Mouse (Mus musculus) hindbrain, embryonic 16.5 days (tissue): ENCODE data around the gene Cdh12. TPM values are rescaled to one million over a fixed set of nuclear protein-coding genes. Genes with fewer than 3 reads are reported as not detected.

Experiments
- ATAC-seq: fragments of 200-750 bp; cut with Nextera tagmentation; 2 replicates; pipeline ENCODE4 v1.8.0; 2017; ENCODE audit warnings: moderate TSS enrichment, moderate library complexity
- H3K27ac ChIP-seq: fragments of 300-500 bp; sonication (generic); 2 replicates; pipeline ENCODE4 v1.5.1; 2014; ENCODE audit warnings: low read depth, mild to moderate bottlenecking, control low read depth, low read length, moderate library complexity
- H3K27me3 ChIP-seq: fragments of 300-500 bp; sonication (generic); replicated peaks from 2 replicates; pipeline ENCODE4 v1.6.1; 2014; ENCODE audit warnings: low read length; ENCODE audit not compliant: control insufficient read depth, insufficient read depth
- H3K36me3 ChIP-seq: fragments of 300-500 bp; sonication (generic); 2 replicates; pipeline ENCODE4 v1.6.1; 2014; ENCODE audit warnings: mild to moderate bottlenecking, low read length, moderate library complexity, mixed read lengths; ENCODE audit not compliant: control insufficient read depth, insufficient read depth
- H3K4me1 ChIP-seq: fragments of 300-500 bp; sonication (generic); 2 replicates; pipeline ENCODE4 v1.6.1; 2014; ENCODE audit warnings: low read depth, low read length; ENCODE audit not compliant: control insufficient read depth, insufficient read depth
- H3K4me2 ChIP-seq: fragments of 300-500 bp; sonication (generic); 2 replicates; pipeline ENCODE4 v1.6.1; 2014; ENCODE audit warnings: mild to moderate bottlenecking, low read length, control low read depth, moderate library complexity
- H3K4me3 ChIP-seq: fragments of 300-500 bp; sonication (generic); 2 replicates; pipeline ENCODE4 v1.5.1; 2014; ENCODE audit warnings: mild to moderate bottlenecking, low read length, control low read depth, moderate library complexity
- H3K9ac ChIP-seq: fragments of 300-500 bp; sonication (generic); 2 replicates; pipeline ENCODE4 v1.6.1; 2014; ENCODE audit warnings: low read depth, mild to moderate bottlenecking, control low read depth, low read length, moderate library complexity
- H3K9me3 ChIP-seq: fragments of 300-500 bp; sonication (generic); 2 replicates; pipeline ENCODE4 v1.6.1; 2014; ENCODE audit warnings: mild to moderate bottlenecking, low read length, moderate library complexity; ENCODE audit not compliant: control insufficient read depth
- WGBS: fragments of 180-500 bp; shearing (Covaris S2); extraction: QIAGEN DNeasy Blood & Tissue Kit; methylation state at CpG from one replicate; pipeline ENCODE4 v1.1.7; 2014; 5-methylcytosine and 5-hydroxymethylcytosine counted together
- polyA plus RNA-seq: library from polyadenylated mRNA; unstranded; fragments of >200 nt; fragmentation: Nextera tagmentation; extraction: Ambion mirVana; gene quantifications from 2 replicates; pipeline ENCODE4 v1.2.1, GENCODE M21; 2015

The Cdh12 gene
- polyA plus RNA-seq, 1 experiment from 2014 or later: 11.0 TPM

- WGBS: 87% methylated on average over 4 of the region's 4 CpGs
- H3K36me3 ChIP-seq: no peaks in the 10 kb centered on the region
- no peaks in the 10 kb centered on the region for H3K9me3 ChIP-seq
- no peak for ATAC-seq
- H3K4me2 ChIP-seq: no peak overlapping the region
- no peak overlapping the region for H3K4me3 ChIP-seq
- H3K27me3 ChIP-seq: no peaks in the 10 kb centered on the region
- no peaks in the 10 kb centered on the region for H3K4me1 ChIP-seq
- no peak overlapping the region for H3K27ac ChIP-seq
- H3K9ac ChIP-seq: no peak overlapping the region
These were observed 988.3 kb downstream of the Cdh12 start for GRCm38 (mm10) chr15:21437347-21437746.

- Histone ChIP-seq H3K36me3 (no peaks in the 10 kb centered on the region), H3K4me3 (no peak overlapping the region), H3K4me2 (no peak overlapping the region), H3K27ac (no peak overlapping the region), H3K4me1 (no peaks in the 10 kb centered on the region), H3K9me3 (no peaks in the 10 kb centered on the region), H3K9ac (no peak overlapping the region), H3K27me3 (no peaks in the 10 kb centered on the region)
- ATAC-seq: no peak
These were observed 988.9 kb downstream of the Cdh12 start for GRCm38 (mm10) chr15:21437924-21438323.

- no peak overlapping the region for H3K9ac ChIP-seq
- no peaks in the 10 kb centered on the region for H3K4me1 ChIP-seq
- H3K36me3 ChIP-seq: no peaks in the 10 kb centered on the region
- H3K4me2 ChIP-seq: no peak overlapping the region
- no peaks in the 10 kb centered on the region for H3K27me3 ChIP-seq
- H3K9me3 ChIP-seq: no peaks in the 10 kb centered on the region
- no peak for ATAC-seq
- no peak overlapping the region for H3K4me3 ChIP-seq
- no peak overlapping the region for H3K27ac ChIP-seq
- 87% methylated on average over 2 of the region's 2 CpGs for WGBS
These were observed 1009.0 kb downstream of the Cdh12 start for GRCm38 (mm10) chr15:21458098-21458497.

- H3K9ac ChIP-seq: no peak overlapping the region
- no peak overlapping the region for H3K27ac ChIP-seq
- no peaks in the 10 kb centered on the region for H3K27me3 ChIP-seq
- no peak overlapping the region for H3K4me2 ChIP-seq
- no peak overlapping the region for H3K4me3 ChIP-seq
- H3K4me1 ChIP-seq: no peaks in the 10 kb centered on the region
- H3K9me3 ChIP-seq: no peaks in the 10 kb centered on the region
- ATAC-seq: no peak
- no peaks in the 10 kb centered on the region for H3K36me3 ChIP-seq
These were observed 1070.3 kb downstream of the Cdh12 start for GRCm38 (mm10) chr15:21519355-21519869.

- no peaks in the 10 kb centered on the region for H3K9me3 ChIP-seq
- no peak overlapping the region for H3K27ac ChIP-seq
- H3K4me2 ChIP-seq: no peak overlapping the region
- WGBS: 65% methylated on average over 4 of the region's 4 CpGs
- no peak for ATAC-seq
- no peak overlapping the region for H3K4me3 ChIP-seq
- H3K27me3 ChIP-seq: no peaks in the 10 kb centered on the region
- no peaks in the 10 kb centered on the region for H3K36me3 ChIP-seq
- no peak overlapping the region for H3K9ac ChIP-seq
- no peaks in the 10 kb centered on the region for H3K4me1 ChIP-seq
These were observed 1081.7 kb downstream of the Cdh12 start for GRCm38 (mm10) chr15:21530804-21531203.

- H3K9ac ChIP-seq: no peak overlapping the region
- H3K36me3 ChIP-seq: no peaks in the 10 kb centered on the region
- no peak overlapping the region for H3K4me3 ChIP-seq
- no peak overlapping the region for H3K4me2 ChIP-seq
- H3K9me3 ChIP-seq: no peaks in the 10 kb centered on the region
- WGBS: 64% methylated on average over 2 of the region's 2 CpGs
- no peak; the same call in 1 of the 2 replicates for ATAC-seq
- no peak overlapping the region for H3K27ac ChIP-seq
- H3K27me3 ChIP-seq: no peaks in the 10 kb centered on the region
- H3K4me1 ChIP-seq: no peaks in the 10 kb centered on the region
These were observed 1087.8 kb downstream of the Cdh12 start for GRCm38 (mm10) chr15:21536909-21537308.

- H3K4me3 ChIP-seq: no peak overlapping the region
- no peak overlapping the region for H3K27ac ChIP-seq
- no peak overlapping the region for H3K9ac ChIP-seq
- H3K27me3 ChIP-seq: no peaks in the 10 kb centered on the region
- WGBS: 93% methylated on average over 2 of the region's 2 CpGs
- H3K9me3 ChIP-seq: no peaks in the 10 kb centered on the region
- no peaks in the 10 kb centered on the region for H3K36me3 ChIP-seq
- no peak for ATAC-seq
- H3K4me2 ChIP-seq: no peak overlapping the region
- no peaks in the 10 kb centered on the region for H3K4me1 ChIP-seq
These were observed 1095.7 kb downstream of the Cdh12 start for GRCm38 (mm10) chr15:21544786-21545185.

- no peak overlapping the region for H3K9ac ChIP-seq
- no peaks in the 10 kb centered on the region for H3K9me3 ChIP-seq
- no peak overlapping the region for H3K4me2 ChIP-seq
- H3K27ac ChIP-seq: no peak overlapping the region
- H3K36me3 ChIP-seq: no peaks in the 10 kb centered on the region
- ATAC-seq: no peak
- WGBS: 92% methylated on average over 4 of the region's 4 CpGs
- no peak overlapping the region for H3K4me3 ChIP-seq
- H3K27me3 ChIP-seq: no peaks in the 10 kb centered on the region
- no peaks in the 10 kb centered on the region for H3K4me1 ChIP-seq
These were observed 1106.9 kb downstream of the Cdh12 start for GRCm38 (mm10) chr15:21555981-21556380.

- 83% methylated on average over 5 of the region's 5 CpGs for WGBS
- Histone ChIP-seq H3K27ac (no peak overlapping the region), H3K9ac (no peak overlapping the region), H3K9me3 (no peaks in the 10 kb centered on the region), H3K4me3 (no peak overlapping the region), H3K4me1 (no peaks in the 10 kb centered on the region), H3K27me3 (no peaks in the 10 kb centered on the region), H3K4me2 (no peak overlapping the region), H3K36me3 (no peaks in the 10 kb centered on the region)
- ATAC-seq: no peak
These were observed 1117.4 kb downstream of the Cdh12 start for GRCm38 (mm10) chr15:21566314-21567051.
